Mouse (Mus musculus) thymus, postnatal 25 days (tissue): ENCODE measurements around the gene Dnase1l3.
A peak's percentile ranks its signal among the peaks of the same experiment; 100 is the strongest.
"Not testable (repeated sequence)": the region's sequence is repeated elsewhere in the genome, so short reads cannot be mapped to it uniquely, and the experiment has no call there.

Source experiments
- DNase-seq: peaks from one replicate; pipeline ENCODE4 v3.0.0; 2022

Gene Dnase1l3

GRCm38 (mm10) chr14:8011297-8011696 is 16.9 kb upstream of the Dnase1l3 start:
- DNase-seq = no peak

GRCm38 (mm10) chr14:8007923-8008322 is 13.6 kb upstream of the Dnase1l3 start:
- no peak for DNase-seq

GRCm38 (mm10) chr14:8007486-8007885 is 13.1 kb upstream of the Dnase1l3 start:
- DNase-seq = no peak

- DNase-seq = no peak
Measured at GRCm38 (mm10) chr14:8007084-8007483, 12.7 kb upstream of the Dnase1l3 start.

GRCm38 (mm10) chr14:8006061-8006460 is 11.7 kb upstream of the Dnase1l3 start:
- DNase-seq = not testable (repeated sequence)

- no peak for DNase-seq
Measured at GRCm38 (mm10) chr14:8003727-8004670, 9.6 kb upstream of the Dnase1l3 start.

- peak; percentile 14 for DNase-seq
Measured at GRCm38 (mm10) chr14:8003093-8003670, 8.8 kb upstream of the Dnase1l3 start.

- DNase-seq = peak; percentile 81
Measured at GRCm38 (mm10) chr14:8002432-8003092, 8.2 kb upstream of the Dnase1l3 start, which contains the start of gene Abhd6. Abhd6 (plus strand) TSS chr14:8002902.

- DNase-seq = no peak
Measured at GRCm38 (mm10) chr14:8000831-8001685, 6.7 kb upstream of the Dnase1l3 start.

GRCm38 (mm10) chr14:8000247-8000646 is 5.9 kb upstream of the Dnase1l3 start:
- DNase-seq = no peak

- DNase-seq = no peak
Measured at GRCm38 (mm10) chr14:7999435-7999834, 5.1 kb upstream of the Dnase1l3 start.

GRCm38 (mm10) chr14:7999030-7999429 is 4.7 kb upstream of the Dnase1l3 start:
- DNase-seq = no peak

- peak; percentile 93 for DNase-seq
Measured at GRCm38 (mm10) chr14:7997255-7997696, 2.9 kb upstream of the Dnase1l3 start.

- DNase-seq = no peak
Measured at GRCm38 (mm10) chr14:7992158-7992557, 2.2 kb downstream of the Dnase1l3 start.

- DNase-seq = no peak
Measured at GRCm38 (mm10) chr14:7991108-7991776, 3.1 kb downstream of the Dnase1l3 start.

GRCm38 (mm10) chr14:7989961-7990360 is 4.4 kb downstream of the Dnase1l3 start:
- no peak for DNase-seq

- no peak for DNase-seq
Measured at GRCm38 (mm10) chr14:7989371-7989770, 5.0 kb downstream of the Dnase1l3 start.

GRCm38 (mm10) chr14:7986913-7987312 is 7.5 kb downstream of the Dnase1l3 start:
- no peak for DNase-seq

- DNase-seq = no peak
Measured at GRCm38 (mm10) chr14:7981226-7981625, 13.1 kb downstream of the Dnase1l3 start.

- DNase-seq = no peak
Measured at GRCm38 (mm10) chr14:7978183-7978582, 16.2 kb downstream of the Dnase1l3 start.

GRCm38 (mm10) chr14:7977471-7977870 is 16.9 kb downstream of the Dnase1l3 start:
- DNase-seq = no peak

GRCm38 (mm10) chr14:7975177-7975576 is 19.2 kb downstream of the Dnase1l3 start:
- no peak for DNase-seq
